Mouse (Mus musculus) intestine, postnatal 0 days (tissue): Measurements from ENCODE around the gene Pdzrn4. TPM values are rescaled to one million over a fixed set of nuclear protein-coding genes. Genes with fewer than 3 reads are reported as not detected.

Source experiments
- ATAC-seq: fragments of 200-750 bp; cut with Nextera tagmentation; 2 replicates; pipeline ENCODE4 v1.8.0; 2017; ENCODE audit warnings: mild to moderate bottlenecking, moderate TSS enrichment, moderate library complexity
- H3K27ac ChIP-seq: fragments of 300-500 bp; sonication (generic); 2 replicates; pipeline ENCODE4 v1.5.1; 2014; ENCODE audit warnings: mild to moderate bottlenecking, low read depth, low read length, moderate library complexity
- H3K27me3 ChIP-seq: fragments of 300-500 bp; sonication (generic); replicated peaks from 2 replicates; pipeline ENCODE4 v1.6.1; 2014; ENCODE audit warnings: low read length, mixed read lengths; ENCODE audit not compliant: control insufficient read depth, insufficient read depth
- H3K36me3 ChIP-seq: fragments of 300-500 bp; sonication (generic); 2 replicates; pipeline ENCODE4 v1.6.1; 2014; ENCODE audit warnings: mild to moderate bottlenecking, moderate library complexity; ENCODE audit not compliant: control insufficient read depth, insufficient read depth
- H3K4me1 ChIP-seq: fragments of 300-500 bp; sonication (generic); replicated peaks from 2 replicates; pipeline ENCODE4 v1.6.1; 2014; ENCODE audit warnings: antibody characterized with exemption, low read length, mixed read lengths; ENCODE audit not compliant: control insufficient read depth, insufficient read depth
- H3K4me2 ChIP-seq: fragments of 300-500 bp; sonication (generic); replicated peaks from 2 replicates; pipeline ENCODE4 v1.6.1; 2014; ENCODE audit warnings: low read depth, mild to moderate bottlenecking, moderate library complexity
- H3K4me3 ChIP-seq: fragments of 300-500 bp; sonication (generic); 2 replicates; pipeline ENCODE4 v1.5.1; 2014; ENCODE audit warnings: low read depth, low read length
- H3K9ac ChIP-seq: fragments of 300-500 bp; sonication (generic); 2 replicates; pipeline ENCODE4 v1.6.1; 2014; ENCODE audit warnings: mild to moderate bottlenecking, low read depth, low read length
- H3K9me3 ChIP-seq: fragments of 300-500 bp; sonication (generic); 2 replicates; pipeline ENCODE4 v1.6.1; 2016; ENCODE audit warnings: mixed run types; ENCODE audit not compliant: control insufficient read depth
- CTCF ChIP-seq: sonication (generic); IDR thresholded peaks from 2 replicates; pipeline ENCODE4 v1.5.1; 2016; ENCODE audit warnings: low read depth, mild to moderate bottlenecking, control low read depth, antibody characterized with exemption, moderate library complexity
- WGBS: fragments of 180-500 bp; shearing (Covaris S2); extraction: QIAGEN DNeasy Blood & Tissue Kit; methylation state at CpG from one replicate; pipeline ENCODE4 v1.1.7; 2014; 5-methylcytosine and 5-hydroxymethylcytosine counted together
- polyA plus RNA-seq: library from polyadenylated mRNA; unstranded; fragments of >200 nt; fragmentation: Nextera tagmentation; extraction: Ambion mirVana; gene quantifications from 2 replicates; pipeline ENCODE4 v1.2.1, GENCODE M21; 2015

The Pdzrn4 gene
- polyA plus RNA-seq, 1 experiment from 2014 or later = 0.94 TPM

DNA sequence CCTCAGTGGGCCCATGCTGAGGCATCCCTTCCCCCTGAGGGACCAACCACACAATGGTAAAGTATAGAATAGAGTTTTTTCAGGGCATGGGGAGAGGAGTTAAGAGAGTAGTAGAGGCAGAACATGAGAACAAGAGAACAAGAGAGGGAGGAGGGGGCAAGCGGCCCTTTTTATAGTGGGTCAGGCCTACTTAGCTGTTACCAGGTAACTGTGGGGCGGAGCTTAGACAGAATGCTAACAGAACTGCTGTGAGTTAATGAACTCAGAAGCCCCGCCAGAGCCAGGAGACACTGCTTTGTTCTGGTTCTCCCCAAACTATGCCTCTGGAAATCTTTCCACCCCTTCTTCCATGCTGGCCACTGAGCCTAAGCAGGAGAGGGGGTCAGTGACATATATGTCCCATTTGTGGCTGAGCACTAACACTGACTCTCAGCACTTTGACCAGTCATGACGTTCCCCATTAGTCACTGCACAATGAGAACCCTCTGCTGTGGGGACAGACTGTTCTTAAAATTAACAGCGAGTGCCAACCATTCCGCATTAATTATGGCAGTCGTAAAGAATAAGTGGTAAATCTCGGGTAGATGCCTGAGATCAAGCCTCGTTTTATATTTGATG is 150.7 kb downstream of the Pdzrn4 start:
- no peak for TF ChIP-seq CTCF
- ATAC-seq = no peak
- Histone ChIP-seq H3K27ac (no peak overlapping the region), H3K9ac (no peak overlapping the region), H3K27me3 (no peaks in the 10 kb centered on the region), H3K36me3 (no peaks in the 10 kb centered on the region), H3K9me3 (no peaks in the 10 kb centered on the region), H3K4me3 (no peak overlapping the region), H3K4me2 (no peak overlapping the region), H3K4me1 (no peaks in the 10 kb centered on the region)
- 56% methylated on average over 9 of the region's 9 CpGs for WGBS

DNA sequence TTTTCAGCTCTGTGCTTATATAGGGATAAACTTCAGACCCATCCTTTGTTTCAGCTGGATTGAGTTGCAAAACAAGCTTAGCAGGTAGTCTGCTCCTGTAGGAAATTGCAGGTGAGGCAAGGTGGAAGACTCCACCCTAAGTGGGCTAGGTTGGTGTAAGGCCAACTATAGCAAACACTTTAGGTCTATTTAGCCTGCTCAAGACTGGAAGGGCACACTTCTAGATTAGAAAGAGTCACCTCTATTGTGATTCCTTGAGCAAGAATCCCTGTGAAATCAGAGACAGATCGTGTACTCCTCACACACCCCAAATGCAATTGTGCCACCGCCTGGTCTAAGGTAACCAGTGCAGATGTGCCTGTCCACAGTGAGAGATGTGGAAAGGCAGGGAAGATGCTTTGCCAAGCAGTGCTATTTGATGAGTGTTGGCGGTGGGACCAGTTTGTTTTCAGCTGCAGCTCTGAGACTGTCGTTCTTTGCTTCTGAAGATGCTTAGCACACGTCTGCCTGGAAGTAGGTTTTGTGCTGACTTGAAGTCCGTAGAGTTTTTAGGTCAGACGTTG is 158.4 kb downstream of the Pdzrn4 start:
- Histone ChIP-seq H3K4me2 (no peak overlapping the region), H3K27ac (no peak overlapping the region), H3K36me3 (no peaks in the 10 kb centered on the region), H3K4me3 (no peak overlapping the region), H3K4me1 (no peaks in the 10 kb centered on the region), H3K9me3 (no peaks in the 10 kb centered on the region), H3K27me3 (no peaks in the 10 kb centered on the region), H3K9ac (no peak overlapping the region)
- TF ChIP-seq CTCF = peak; percentile 21; the same call in 1 of the 2 replicates
- no peak for ATAC-seq
- WGBS = 67% methylated on average over 7 of the region's 7 CpGs

DNA sequence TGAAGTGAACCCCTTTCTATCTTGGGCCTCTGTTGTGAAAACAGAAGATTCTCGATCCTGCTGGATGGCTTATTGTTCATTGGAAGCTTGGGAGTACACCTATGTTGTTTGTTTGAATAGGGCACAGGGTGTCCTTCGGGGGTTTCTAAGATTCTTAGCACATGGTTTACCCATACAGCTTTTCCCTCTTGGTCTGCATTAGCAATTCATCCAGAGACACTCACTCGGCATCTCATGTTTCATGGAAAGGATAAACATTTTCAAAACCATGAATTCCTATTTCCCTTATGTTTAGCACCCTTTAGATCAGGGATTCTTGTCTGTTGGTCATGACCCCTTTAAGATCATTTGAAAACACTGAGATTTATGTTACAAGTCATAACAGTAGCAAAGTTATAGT is 159.0 kb downstream of the Pdzrn4 start:
- ATAC-seq = no peak
- H3K36me3 ChIP-seq = no peaks in the 10 kb centered on the region
- H3K4me1 ChIP-seq = no peaks in the 10 kb centered on the region
- 50% methylated on average over 3 of the region's 3 CpGs for WGBS
- no peak overlapping the region for H3K9ac ChIP-seq
- TF ChIP-seq CTCF = no peak
- H3K9me3 ChIP-seq = no peaks in the 10 kb centered on the region
- H3K4me2 ChIP-seq = no peak overlapping the region
- no peaks in the 10 kb centered on the region for H3K27me3 ChIP-seq
- no peak overlapping the region for H3K4me3 ChIP-seq
- H3K27ac ChIP-seq = no peak overlapping the region

DNA sequence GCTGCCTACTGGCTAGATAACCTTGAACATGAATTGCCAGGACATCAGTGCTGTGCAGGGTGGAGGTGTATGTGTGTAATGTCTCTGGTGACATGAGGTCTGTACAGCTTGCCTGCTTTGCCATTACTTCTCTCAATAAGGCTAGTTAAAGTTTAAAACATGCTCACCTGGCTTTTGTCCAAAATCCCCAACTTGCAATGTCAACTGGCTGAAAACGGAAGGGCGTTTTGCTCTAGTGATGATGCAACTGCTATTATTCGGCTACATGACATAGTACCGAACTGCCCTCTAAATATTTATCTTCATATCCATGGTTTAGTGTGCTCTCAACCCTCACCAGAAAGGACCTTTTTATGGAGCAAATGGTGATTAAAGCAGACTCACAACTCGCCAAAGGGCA is 161.9 kb downstream of the Pdzrn4 start:
- Histone ChIP-seq H3K4me3 (no peak overlapping the region), H3K27ac (no peak overlapping the region), H3K4me1 (no peaks in the 10 kb centered on the region), H3K9ac (no peak overlapping the region), H3K36me3 (no peaks in the 10 kb centered on the region), H3K27me3 (no peaks in the 10 kb centered on the region), H3K4me2 (no peak overlapping the region), H3K9me3 (no peaks in the 10 kb centered on the region)
- no peak for TF ChIP-seq CTCF
- ATAC-seq = no peak
- 67% methylated on average over 5 of the region's 5 CpGs for WGBS

DNA sequence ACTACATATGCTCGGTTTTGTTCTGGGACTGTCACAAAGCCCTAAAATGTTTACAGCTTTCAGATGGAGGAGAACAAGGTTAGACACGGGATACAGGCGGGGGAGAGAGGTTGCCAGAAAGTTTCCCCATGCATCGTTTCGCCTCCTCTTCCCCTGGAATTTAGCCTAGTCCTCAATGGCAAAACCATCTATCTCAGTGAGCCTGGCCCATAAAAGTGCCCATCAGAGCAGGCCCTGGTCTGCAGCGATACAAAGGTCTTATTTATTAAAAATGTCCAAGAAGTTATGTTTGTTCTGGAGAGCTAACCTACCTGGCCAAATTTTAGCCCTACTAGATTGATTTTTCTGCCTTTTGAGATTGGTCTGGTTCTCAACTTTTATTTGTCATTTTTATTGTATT is 165.5 kb downstream of the Pdzrn4 start:
- H3K9me3 ChIP-seq = no peaks in the 10 kb centered on the region
- no peak for ATAC-seq
- H3K4me2 ChIP-seq = no peak overlapping the region
- no peak overlapping the region for H3K9ac ChIP-seq
- no peak overlapping the region for H3K4me3 ChIP-seq
- no peaks in the 10 kb centered on the region for H3K27me3 ChIP-seq
- no peaks in the 10 kb centered on the region for H3K4me1 ChIP-seq
- WGBS = 69% methylated on average over 6 of the region's 6 CpGs
- no peaks in the 10 kb centered on the region for H3K36me3 ChIP-seq
- no peak overlapping the region for H3K27ac ChIP-seq
- no peak for TF ChIP-seq CTCF

DNA sequence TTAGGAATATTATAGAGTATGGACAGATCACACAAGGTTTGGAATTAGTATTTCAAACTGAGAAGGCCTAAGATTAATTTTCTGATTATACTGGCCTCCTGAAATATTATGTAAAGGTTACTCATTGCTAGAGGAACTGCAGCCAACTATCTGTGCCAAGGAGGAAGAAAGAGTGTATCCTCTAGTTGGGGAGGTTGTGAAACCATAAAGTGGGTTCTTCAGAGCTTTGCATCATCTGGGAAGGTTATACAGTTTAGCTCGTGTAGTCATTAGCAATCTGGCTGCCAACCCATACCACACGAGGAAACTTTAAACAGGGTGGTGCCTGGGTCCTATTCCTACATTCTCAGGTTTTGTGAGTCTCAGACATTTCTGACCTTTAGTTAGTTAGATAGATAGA is 166.9 kb downstream of the Pdzrn4 start:
- no peaks in the 10 kb centered on the region for H3K9me3 ChIP-seq
- H3K27ac ChIP-seq = no peak overlapping the region
- H3K4me1 ChIP-seq = no peaks in the 10 kb centered on the region
- no peak for TF ChIP-seq CTCF
- H3K4me2 ChIP-seq = no peak overlapping the region
- H3K9ac ChIP-seq = no peak overlapping the region
- ATAC-seq = no peak
- no peaks in the 10 kb centered on the region for H3K27me3 ChIP-seq
- no peaks in the 10 kb centered on the region for H3K36me3 ChIP-seq
- H3K4me3 ChIP-seq = no peak overlapping the region
- 66% methylated on average over 2 of the region's 2 CpGs for WGBS
